ENCODE assay signal across 9 mouse cellular contexts in genomic region chr16:29001249-29001648, GRCm38 (mm10).
DNase-seq lines count a peak whose midpoint lies in the region; ATAC-seq lines count a peak whose summit lies in the region.
"Had no signal": no experiment of that assay in that cellular context is flagged by ENCODE, and none has a peak within 500 bp of the region (broad histone marks: within the 10 kb centered on the region; RNA-seq: fewer than 3 reads in every experiment).

No protein-coding gene starts in this region.

- no peak overlapping the region for H3K27ac ChIP-seq in forebrain, embryonic 15.5 days (replicated peaks)
- H3K27ac ChIP-seq in forebrain, embryonic 11.5 days (ENCODE audit: low read depth, low read length), result no peak overlapping the region
- H3K27ac ChIP-seq in midbrain, embryonic 13.5 days, result no peak overlapping the region
- H3K27ac ChIP-seq in midbrain, embryonic 11.5 days (ENCODE audit: low read depth, low read length), result no peak overlapping the region
- H3K27ac ChIP-seq: stomach, embryonic 15.5 days had no signal

- WGBS in forebrain, embryonic 15.5 days, result 33% methylated on average over 9 of the region's 9 CpGs
- WGBS in forebrain, embryonic 11.5 days, result 80% methylated on average over 9 of the region's 9 CpGs
- WGBS in midbrain, embryonic 13.5 days, result 72% methylated on average over 9 of the region's 9 CpGs
- WGBS in midbrain, embryonic 11.5 days, result 80% methylated on average over 9 of the region's 9 CpGs

- no peaks in the 10 kb centered on the region for H3K9me3 ChIP-seq in forebrain, embryonic 15.5 days
- no peaks in the 10 kb centered on the region for H3K9me3 ChIP-seq in forebrain, embryonic 11.5 days (ENCODE audit: control insufficient read depth, low read length)
- H3K9me3 ChIP-seq in midbrain, embryonic 13.5 days, result no peaks in the 10 kb centered on the region
- no peaks in the 10 kb centered on the region for H3K9me3 ChIP-seq in midbrain, embryonic 11.5 days (ENCODE audit: control insufficient read depth, low read length)
- H3K9me3 ChIP-seq: stomach, embryonic 15.5 days had no signal

- no peak overlapping the region for H3K4me3 ChIP-seq in forebrain, embryonic 15.5 days
- no peak overlapping the region for H3K4me3 ChIP-seq in forebrain, embryonic 11.5 days (ENCODE audit: low read depth, low read length)
- H3K4me3 ChIP-seq in midbrain, embryonic 13.5 days (replicated peaks), result no peak overlapping the region
- H3K4me3 ChIP-seq in midbrain, embryonic 11.5 days (ENCODE audit: low read depth, low read length), result no peak overlapping the region
- H3K4me3 ChIP-seq: stomach, embryonic 15.5 days had no signal

- ATAC-seq in forebrain, embryonic 15.5 days (replicated peaks), result peak; percentile 74
- no peak for ATAC-seq in forebrain, embryonic 11.5 days (replicated peaks; ENCODE audit: low FRiP score)
- 0 out of 2 replicates have a peak, but pooled peaks have one; percentile 40 for ATAC-seq in midbrain, embryonic 13.5 days
- no peak for ATAC-seq in midbrain, embryonic 11.5 days (ENCODE audit: low FRiP score)
- ATAC-seq in erythroblast, adult 5-6 weeks (replicated peaks; ENCODE audit: low FRiP score, poor library complexity, severe bottlenecking), result no peak

- no peaks in the 10 kb centered on the region for H3K27me3 ChIP-seq in forebrain, embryonic 15.5 days
- no peaks in the 10 kb centered on the region for H3K27me3 ChIP-seq in forebrain, embryonic 11.5 days (ENCODE audit: control insufficient read depth, insufficient read depth, low read length)
- H3K27me3 ChIP-seq in midbrain, embryonic 13.5 days, result no peaks in the 10 kb centered on the region
- no peaks in the 10 kb centered on the region for H3K27me3 ChIP-seq in midbrain, embryonic 11.5 days (ENCODE audit: control insufficient read depth, insufficient read depth, low read length)
- H3K27me3 ChIP-seq: stomach, embryonic 15.5 days had no signal

- no peak overlapping the region for H3K4me2 ChIP-seq in forebrain, embryonic 15.5 days (replicated peaks)
- no peak overlapping the region for H3K4me2 ChIP-seq in forebrain, embryonic 11.5 days (ENCODE audit: low read depth, low read length, severe bottlenecking)
- H3K4me2 ChIP-seq in midbrain, embryonic 13.5 days (replicated peaks), result no peak overlapping the region
- no peak overlapping the region for H3K4me2 ChIP-seq in midbrain, embryonic 11.5 days
- H3K4me2 ChIP-seq: stomach, embryonic 15.5 days had no signal

- DNase-seq in forebrain, embryonic 11.5 days (ENCODE audit: low spot score), result no peak
- no peak for DNase-seq in midbrain, embryonic 11.5 days (ENCODE audit: low spot score, missing footprints)
- DNase-seq in cerebellum, postnatal 25 days, result peak; percentile 93 to 95
- peak; percentile 16 for DNase-seq in lung, postnatal 14 days
- no peak for DNase-seq in right cerebral cortex, postnatal 14 days

- H3K4me1 ChIP-seq in forebrain, embryonic 15.5 days, result peaks cover 4% of the 10 kb centered on the region; the same call in 1 of the 2 replicates
- H3K4me1 ChIP-seq in forebrain, embryonic 11.5 days (replicated peaks; ENCODE audit: control insufficient read depth, insufficient read depth, low read length), result no peaks in the 10 kb centered on the region
- no peaks in the 10 kb centered on the region for H3K4me1 ChIP-seq in midbrain, embryonic 13.5 days (replicated peaks)
- no peaks in the 10 kb centered on the region for H3K4me1 ChIP-seq in midbrain, embryonic 11.5 days (ENCODE audit: control insufficient read depth, insufficient read depth, low read length)
- H3K4me1 ChIP-seq: stomach, embryonic 15.5 days had no signal

- no peak overlapping the region for H3K9ac ChIP-seq in forebrain, embryonic 15.5 days (replicated peaks)
- H3K9ac ChIP-seq in forebrain, embryonic 11.5 days (ENCODE audit: low read length), result no peak overlapping the region
- no peak overlapping the region for H3K9ac ChIP-seq in midbrain, embryonic 13.5 days (replicated peaks)
- H3K9ac ChIP-seq in midbrain, embryonic 11.5 days (ENCODE audit: low read length), result no peak overlapping the region
- H3K9ac ChIP-seq: stomach, embryonic 15.5 days had no signal

- no peaks in the 10 kb centered on the region for H3K36me3 ChIP-seq in forebrain, embryonic 15.5 days
- H3K36me3 ChIP-seq in forebrain, embryonic 11.5 days (ENCODE audit: control insufficient read depth, insufficient read depth, low read length), result no peaks in the 10 kb centered on the region
- no peaks in the 10 kb centered on the region for H3K36me3 ChIP-seq in midbrain, embryonic 13.5 days
- no peaks in the 10 kb centered on the region for H3K36me3 ChIP-seq in midbrain, embryonic 11.5 days (ENCODE audit: control insufficient read depth, insufficient read depth, low read length)
- H3K36me3 ChIP-seq: stomach, embryonic 15.5 days had no signal

Comparison
In these comparisons a context has a peak if more than half of its experiments do, and no peak if none do; other contexts are left out.
1. ATAC-seq: peak in forebrain, embryonic 15.5 days (single experiment) and midbrain, embryonic 13.5 days (single experiment); none in forebrain, embryonic 11.5 days (single experiment), midbrain, embryonic 11.5 days (single experiment) and erythroblast, adult 5-6 weeks (single experiment).
2. DNase-seq: peak in cerebellum, postnatal 25 days (2 of 2) and lung, postnatal 14 days (single experiment); none in forebrain, embryonic 11.5 days (single experiment), midbrain, embryonic 11.5 days (single experiment) and right cerebral cortex, postnatal 14 days (single experiment).